Mouse (Mus musculus) liver, embryonic 14.5 days (tissue): ENCODE data around the gene Anks1. TPM values are rescaled to one million over a fixed set of nuclear protein-coding genes. Genes with fewer than 3 reads are reported as not detected.

Source experiments
- ATAC-seq: fragments of 200-750 bp; cut with Nextera tagmentation; 2 replicates; pipeline ENCODE4 v1.8.0; 2017; ENCODE audit warnings: moderate number of reproducible peaks, mild to moderate bottlenecking, moderate library complexity; ENCODE audit not compliant: insufficient read depth
- DNase-seq, 3 experiments: peaks; one replicate each; pipeline ENCODE4 v3.0.0-alpha.2; 2012 to 2013; ENCODE audit warnings: low read depth in 3 of 3, low spot score in 3 of 3
- H3K27ac ChIP-seq: fragments of 300-500 bp; sonication (generic); 2 replicates; pipeline ENCODE4 v1.5.1; 2014; ENCODE audit warnings: moderate library complexity, mild to moderate bottlenecking, control low read depth, inconsistent platforms
- H3K27me3 ChIP-seq: fragments of 300-500 bp; sonication (generic); 2 replicates; pipeline ENCODE4 v1.6.1; 2014; ENCODE audit warnings: mild to moderate bottlenecking, low read length, moderate library complexity; ENCODE audit not compliant: control insufficient read depth, insufficient read depth
- H3K36me3 ChIP-seq: fragments of 300-500 bp; sonication (generic); replicated peaks from 2 replicates; pipeline ENCODE4 v1.6.1; 2014; ENCODE audit warnings: low read depth; ENCODE audit not compliant: control insufficient read depth, insufficient read depth
- H3K4me1 ChIP-seq, 2 experiments: fragments of 200-500 bp in 1 of 2; fragments of 300-500 bp in 1 of 2; sonication (generic) in 1 of 2; replicated peaks; 2 replicates each; pipeline ENCODE4 v1.6.1; 2012 to 2014; ENCODE audit warnings: antibody characterized with exemption in 1 of 2, inconsistent platforms in 1 of 2, low read length in 1 of 2; ENCODE audit not compliant: control insufficient read depth in 2 of 2, insufficient read depth in 2 of 2
- H3K4me2 ChIP-seq: fragments of 300-500 bp; sonication (generic); 2 replicates; pipeline ENCODE4 v1.6.1; 2014; ENCODE audit warnings: low read depth, mild to moderate bottlenecking, control low read depth, moderate library complexity
- H3K4me3 ChIP-seq, 2 experiments: fragments of 200-500 bp in 1 of 2; fragments of 300-500 bp in 1 of 2; sonication (generic) in 1 of 2; 2 replicates each; pipeline ENCODE4 v1.5.1; 2012 to 2014; ENCODE audit warnings: low read depth in 2 of 2, low read length in 2 of 2, mild to moderate bottlenecking in 2 of 2, control low read depth in 1 of 2, inconsistent platforms in 1 of 2, moderate library complexity in 1 of 2; ENCODE audit not compliant: insufficient read depth in 1 of 2
- H3K9ac ChIP-seq: fragments of 300-500 bp; sonication (generic); replicated peaks from 2 replicates; pipeline ENCODE4 v1.6.1; 2014; ENCODE audit warnings: mild to moderate bottlenecking, control low read depth, moderate library complexity
- H3K9me3 ChIP-seq: fragments of 300-500 bp; sonication (generic); 2 replicates; pipeline ENCODE4 v1.6.1; 2016; ENCODE audit warnings: low read length, mixed read lengths; ENCODE audit not compliant: control insufficient read depth
- CTCF ChIP-seq: IDR thresholded peaks from 2 replicates; pipeline ENCODE4 v1.5.1; 2016; ENCODE audit warnings: antibody characterized with exemption, low read depth, control low read depth
- EP300 ChIP-seq: IDR thresholded peaks from 2 replicates; pipeline ENCODE4 v1.6.1; 2016; ENCODE audit warnings: antibody characterized with exemption, low read depth
- WGBS: fragments of 180-500 bp; shearing (Covaris S2); extraction: QIAGEN DNeasy Blood & Tissue Kit; methylation state at CpG from one replicate; pipeline ENCODE4 v1.1.7; 2014; ENCODE audit not compliant: insufficient replicate concordance; 5-methylcytosine and 5-hydroxymethylcytosine counted together
- polyA plus RNA-seq, 2 experiments: library from polyadenylated mRNA; depleted of rRNA in 1 of 2; stranded (reverse) in 1 of 2; unstranded in 1 of 2; fragments of >200 nt; fragmentation: Nextera tagmentation in 1 of 2; extraction: Ambion mirVana in 1 of 2; gene quantifications; 2 replicates each; pipeline versions ENCODE4 v1.2.1 to v1.2.3; 2012 to 2014

Anks1 gene
- polyA plus RNA-seq, 2 experiments: 2.4 to 5.3 TPM

DNA sequence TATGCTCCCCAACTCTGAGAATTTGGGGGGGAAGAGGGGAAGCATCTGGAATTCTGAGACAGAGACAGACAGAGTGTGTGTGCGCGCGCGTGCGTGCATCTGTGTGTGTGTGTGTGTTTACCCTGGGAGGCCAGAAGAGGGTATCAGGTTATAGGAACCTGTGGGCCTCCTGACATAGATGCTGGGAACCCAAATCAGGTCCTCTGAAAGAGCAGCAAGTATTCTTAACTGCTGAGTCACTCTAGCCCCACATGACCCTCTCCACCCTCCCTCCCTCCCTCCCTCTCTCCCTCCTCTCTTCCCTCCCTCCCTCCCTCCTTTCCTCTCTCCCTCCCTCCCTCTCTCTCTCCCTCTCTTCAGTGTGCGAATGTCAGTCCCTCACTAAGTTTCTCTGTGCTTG lies 179.6 kb downstream of the Anks1 start:
- H3K27me3 ChIP-seq: no peaks in the 10 kb centered on the region
- H3K27ac ChIP-seq: no peak overlapping the region
- WGBS: 75% methylated on average over 6 of the region's 6 CpGs
- H3K4me3 ChIP-seq: no peak overlapping the region
- ATAC-seq: no peak
- H3K36me3 ChIP-seq: no peaks in the 10 kb centered on the region
- H3K4me2 ChIP-seq: no peak overlapping the region
- DNase-seq: no peak
- H3K9me3 ChIP-seq: no peaks in the 10 kb centered on the region; the same call in 1 of the 2 replicates
- no peak for TF ChIP-seq EP300
- no peak for TF ChIP-seq CTCF
- H3K9ac ChIP-seq: no peak overlapping the region
- peaks cover 3 to 6% of the 10 kb centered on the region in 2 experiments; a peak in 3 of 4 replicates for H3K4me1 ChIP-seq

DNA sequence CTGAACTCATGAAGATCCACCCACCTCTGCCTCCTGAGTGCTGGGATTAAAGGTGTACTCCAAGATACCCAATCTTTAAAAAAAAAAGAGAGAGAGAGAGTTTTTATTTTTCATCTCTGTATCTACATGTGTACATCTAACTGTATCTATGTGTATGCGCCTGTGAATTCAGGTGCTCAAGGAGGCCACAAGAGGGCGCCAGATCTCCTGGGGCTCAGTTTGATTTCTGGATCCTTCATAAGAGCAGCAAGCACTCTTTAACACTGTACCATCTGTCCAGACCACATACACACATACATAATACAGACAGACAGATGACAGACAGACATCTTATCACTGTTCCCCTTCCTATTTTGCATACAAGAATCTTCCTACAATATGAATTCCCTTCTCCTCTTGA lies 183.2 kb downstream of the Anks1 start:
- ATAC-seq (no peak), DNase-seq (no peak)
- H3K4me1 ChIP-seq: no peaks in the 10 kb centered on the region
- H3K9ac ChIP-seq: no peak overlapping the region
- H3K4me2 ChIP-seq: no peak overlapping the region
- TF ChIP-seq CTCF: peak; percentile 55
- TF ChIP-seq EP300: no peak
- no peaks in the 10 kb centered on the region for H3K27me3 ChIP-seq
- H3K9me3 ChIP-seq: peaks cover 2% of the 10 kb centered on the region; the same call in 1 of the 2 replicates
- H3K36me3 ChIP-seq: no peaks in the 10 kb centered on the region
- 70% methylated on average over 2 of the region's 2 CpGs for WGBS
- H3K27ac ChIP-seq: no peak overlapping the region
- no peak overlapping the region for H3K4me3 ChIP-seq

DNA sequence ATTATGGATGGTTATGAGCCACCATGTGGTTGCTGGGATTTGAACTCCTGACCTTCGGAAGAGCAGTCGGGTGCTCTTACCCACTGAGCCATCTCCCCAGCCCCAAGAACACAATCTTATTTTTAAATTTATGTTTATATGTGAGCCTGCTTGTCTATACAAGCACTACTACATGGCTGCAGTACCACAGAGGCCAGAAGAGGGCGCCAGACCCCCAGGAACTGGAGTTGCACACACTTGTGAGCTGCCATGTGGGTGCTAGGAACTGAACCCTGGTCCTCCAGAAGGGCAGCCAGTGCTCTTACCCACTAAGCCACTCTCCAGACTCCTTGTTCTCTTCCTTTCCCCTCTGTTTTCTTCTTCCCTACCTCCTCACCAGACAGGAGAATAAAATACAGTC lies 184.7 kb downstream of the Anks1 start:
- H3K27me3 ChIP-seq: no peaks in the 10 kb centered on the region
- H3K4me2 ChIP-seq: no peak overlapping the region
- no peak for ATAC-seq
- H3K36me3 ChIP-seq: no peaks in the 10 kb centered on the region
- H3K27ac ChIP-seq: no peak overlapping the region
- DNase-seq: no peak
- H3K4me3 ChIP-seq: no peak overlapping the region
- no peak for TF ChIP-seq EP300
- TF ChIP-seq CTCF: peak; percentile 50
- peaks cover 2% of the 10 kb centered on the region; the same call in 1 of the 2 replicates for H3K9me3 ChIP-seq
- H3K4me1 ChIP-seq: no peaks in the 10 kb centered on the region
- H3K9ac ChIP-seq: no peak overlapping the region
- WGBS: 66% methylated on average over 3 of the region's 3 CpGs

DNA sequence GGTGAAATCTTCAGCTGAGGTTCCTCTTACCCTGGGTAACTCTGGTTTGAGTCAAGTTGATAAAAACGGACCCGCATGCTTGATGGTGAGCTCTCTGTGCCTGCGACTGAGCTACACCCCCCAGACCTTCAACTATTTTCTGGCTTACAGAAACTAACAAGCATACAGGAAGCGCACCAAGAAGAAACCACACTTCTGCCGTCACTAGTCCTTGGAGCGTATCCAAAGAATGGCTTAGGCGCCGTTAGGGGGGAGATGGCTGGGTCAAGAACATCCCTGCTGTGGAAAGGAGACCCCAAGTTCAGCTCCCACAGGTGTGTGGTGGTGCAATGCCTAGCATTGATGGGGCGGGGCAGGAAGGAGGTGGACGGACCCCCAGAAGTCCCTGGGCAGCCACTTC lies 187.3 kb downstream of the Anks1 start:
- Histone ChIP-seq H3K9ac (no peak overlapping the region), H3K4me1 (no peaks in the 10 kb centered on the region), H3K4me3 (no peak overlapping the region), H3K27me3 (no peaks in the 10 kb centered on the region), H3K27ac (no peak overlapping the region), H3K9me3 (peaks cover 2% of the 10 kb centered on the region; the same call in 1 of the 2 replicates), H3K36me3 (no peaks in the 10 kb centered on the region), H3K4me2 (no peak overlapping the region)
- DNase-seq (no peak), ATAC-seq (no peak)
- TF ChIP-seq EP300 (no peak), CTCF (no peak)
- WGBS: 66% methylated on average over 10 of the region's 10 CpGs

DNA sequence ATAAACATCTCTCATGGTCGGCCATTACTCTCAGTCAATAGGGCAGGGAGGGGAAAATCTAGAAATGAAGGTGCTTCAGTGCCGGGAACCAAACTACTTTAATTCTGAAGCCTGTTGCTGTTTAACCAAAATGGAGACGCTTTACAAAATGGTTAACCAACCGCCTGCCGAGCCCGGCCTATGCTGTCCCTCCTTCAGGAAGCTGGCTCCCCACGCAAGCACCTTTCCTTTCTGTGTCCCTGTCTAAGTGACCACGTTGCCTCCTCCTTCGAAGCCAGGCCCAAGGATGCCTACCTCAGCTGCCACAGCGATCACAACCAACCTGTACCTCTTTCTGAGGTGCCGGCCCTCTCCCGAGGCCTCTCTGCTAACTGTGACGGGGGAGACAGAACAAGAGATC lies 188.2 kb downstream of the Anks1 start:
- Histone ChIP-seq H3K9me3 (peaks cover 2% of the 10 kb centered on the region; the same call in 1 of the 2 replicates), H3K4me1 (no peaks in the 10 kb centered on the region), H3K9ac (no peak overlapping the region), H3K4me3 (no peak overlapping the region), H3K36me3 (no peaks in the 10 kb centered on the region), H3K4me2 (no peak overlapping the region), H3K27me3 (no peaks in the 10 kb centered on the region), H3K27ac (no peak overlapping the region)
- ATAC-seq (no peak), DNase-seq (no peak)
- no peak for TF ChIP-seq CTCF
- no peak for TF ChIP-seq EP300
- WGBS: 75% methylated on average over 13 of the region's 13 CpGs
